Mouse (Mus musculus) heart, embryonic 14.5 days (tissue): ENCODE measurements around the gene Klf13. TPM values are rescaled to one million over a fixed set of nuclear protein-coding genes. Genes with fewer than 3 reads are reported as not detected.

Experiments
- ATAC-seq: fragments of 200-750 bp; cut with Nextera tagmentation; 2 replicates; pipeline ENCODE4 v1.8.0; 2017; ENCODE audit warnings: low read depth, moderate TSS enrichment; ENCODE audit not compliant: insufficient number of reproducible peaks, insufficient read depth, low FRiP score
- H3K27ac ChIP-seq, 2 experiments: fragments of 200-500 bp in 1 of 2; fragments of 300-500 bp in 1 of 2; sonication (generic) in 1 of 2; replicated peaks in 1 of 2; 2 replicates each; pipeline ENCODE4 v1.5.1; 2012 to 2014; ENCODE audit warnings: low read depth in 2 of 2, low read length in 2 of 2, control low read depth in 1 of 2, mild to moderate bottlenecking in 1 of 2, mixed read lengths in 1 of 2; ENCODE audit not compliant: control insufficient read depth in 1 of 2, insufficient read depth in 1 of 2
- H3K27me3 ChIP-seq: fragments of 300-500 bp; sonication (generic); 2 replicates; pipeline ENCODE4 v1.6.1; 2014; ENCODE audit warnings: mild to moderate bottlenecking, low read length, control low read depth; ENCODE audit not compliant: control insufficient read depth, insufficient read depth
- H3K36me3 ChIP-seq: fragments of 300-500 bp; sonication (generic); 2 replicates; pipeline ENCODE4 v1.6.1; 2014; ENCODE audit warnings: mild to moderate bottlenecking, control low read depth, low read length, mixed read lengths; ENCODE audit not compliant: control insufficient read depth, insufficient read depth
- H3K4me1 ChIP-seq, 2 experiments: fragments of 200-500 bp in 1 of 2; fragments of 300-500 bp in 1 of 2; sonication (generic) in 1 of 2; 2 replicates each; pipeline ENCODE4 v1.6.1; 2012 to 2014; ENCODE audit warnings: low read length in 2 of 2, control low read depth in 1 of 2, mixed read lengths in 1 of 2; ENCODE audit not compliant: control insufficient read depth in 2 of 2, insufficient read depth in 2 of 2
- H3K4me2 ChIP-seq: fragments of 300-500 bp; sonication (generic); 2 replicates; pipeline ENCODE4 v1.6.1; 2014; ENCODE audit warnings: mild to moderate bottlenecking, low read length
- H3K4me3 ChIP-seq, 2 experiments: fragments of 200-500 bp in 1 of 2; fragments of 300-500 bp in 1 of 2; sonication (generic) in 1 of 2; 2 replicates each; pipeline ENCODE4 v1.5.1; 2012 to 2014; ENCODE audit warnings: low read length in 2 of 2, mild to moderate bottlenecking in 2 of 2, control low read depth in 1 of 2, low read depth in 1 of 2, moderate library complexity in 1 of 2; ENCODE audit not compliant: control insufficient read depth in 1 of 2, insufficient read depth in 1 of 2
- H3K9ac ChIP-seq: fragments of 300-500 bp; sonication (generic); 2 replicates; pipeline ENCODE4 v1.6.1; 2014; ENCODE audit warnings: mild to moderate bottlenecking, low read length
- H3K9me3 ChIP-seq: fragments of 300-500 bp; sonication (generic); 2 replicates; pipeline ENCODE4 v1.6.1; 2016; ENCODE audit warnings: low read length, control low read depth; ENCODE audit not compliant: control insufficient read depth
- WGBS: fragments of 180-500 bp; shearing (Covaris S2); extraction: QIAGEN DNeasy Blood & Tissue Kit; methylation state at CpG from one replicate; pipeline ENCODE4 v1.1.7; 2014; 5-methylcytosine and 5-hydroxymethylcytosine counted together
- polyA plus RNA-seq: library from polyadenylated mRNA; unstranded; fragments of >200 nt; fragmentation: Nextera tagmentation; extraction: Ambion mirVana; gene quantifications from 2 replicates; pipeline ENCODE4 v1.2.1, GENCODE M21; 2014

Klf13 gene
- polyA plus RNA-seq, 1 experiment from 2014 or later = 26.7 TPM

- no peaks in the 10 kb centered on the region for H3K9me3 ChIP-seq
- peak; percentile 23 for ATAC-seq
- H3K4me1 ChIP-seq = peaks cover 18 to 32% of the 10 kb centered on the region in 2 experiments
- peak overlapping the region; percentile 93 for H3K4me2 ChIP-seq
- H3K27me3 ChIP-seq = no peaks in the 10 kb centered on the region
- no peaks in the 10 kb centered on the region for H3K36me3 ChIP-seq
- peak overlapping the region; percentile 85 to 86 for H3K4me3 ChIP-seq
- 0% methylated on average over 66 of the region's 88 CpGs for WGBS
- H3K9ac ChIP-seq = peak overlapping the region; percentile 93
- peak overlapping the region; percentile 96 to 100 for H3K27ac ChIP-seq
Observed at GRCm38 (mm10) chr7:63937236-63938065, 1.3 kb downstream of the Klf13 start.

DNA sequence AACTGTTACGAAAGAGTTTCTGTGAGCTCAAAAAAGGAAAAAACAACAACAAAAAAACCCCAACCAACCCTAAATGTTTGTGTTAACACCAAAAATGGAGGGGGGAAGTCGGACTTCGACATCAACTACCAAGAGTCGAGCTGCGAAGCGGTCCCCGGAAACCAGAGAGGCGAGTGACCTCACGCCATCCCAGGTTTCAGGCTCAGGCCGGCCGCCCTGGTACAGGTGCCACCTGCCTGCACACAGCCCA lies 1.8 kb downstream of the Klf13 start:
- no peak for ATAC-seq
- no peaks in the 10 kb centered on the region for H3K27me3 ChIP-seq

DNA sequence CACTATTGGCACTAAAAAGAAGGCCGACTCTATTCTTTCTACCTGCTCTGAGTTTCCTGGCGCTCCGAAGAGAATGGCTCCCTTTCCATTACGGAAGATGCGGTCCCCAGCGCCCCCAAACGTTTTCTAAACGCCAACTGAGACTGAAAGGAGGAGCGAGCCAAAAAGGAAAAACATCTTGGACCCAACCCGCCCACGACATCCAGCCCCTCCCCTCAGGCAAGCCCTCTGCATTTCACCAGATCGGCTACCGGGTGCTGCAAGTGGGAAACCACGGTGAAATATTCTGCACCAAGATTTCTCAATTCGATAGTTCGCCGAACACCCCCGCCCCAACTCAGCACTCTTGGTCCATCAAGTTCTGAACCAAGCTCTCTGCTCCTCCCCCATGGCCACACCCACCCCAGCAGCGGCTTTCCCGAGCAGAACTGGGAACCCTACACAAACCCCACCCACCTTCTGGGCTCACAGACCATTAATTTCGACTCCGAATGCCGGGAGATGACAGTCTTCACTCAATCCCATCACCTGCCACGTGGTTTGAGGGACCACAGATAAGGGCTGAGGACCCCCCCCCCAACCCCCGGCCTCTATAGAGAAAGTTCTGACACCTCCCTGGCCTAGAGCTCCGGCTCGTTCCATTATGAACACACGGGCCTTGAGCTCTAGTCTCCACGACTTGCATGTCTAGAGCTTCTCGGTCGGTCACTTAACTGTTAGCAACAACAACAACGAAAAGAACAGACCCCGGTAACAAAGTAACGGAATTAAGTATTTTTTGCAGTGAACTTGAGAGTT lies 2.3 kb downstream of the Klf13 start:
- H3K36me3 ChIP-seq = no peaks in the 10 kb centered on the region
- no peaks in the 10 kb centered on the region for H3K27me3 ChIP-seq
- H3K4me3 ChIP-seq = peak overlapping the region; percentile 85 to 86
- peak overlapping the region; percentile 28 to 100 for H3K27ac ChIP-seq
- WGBS = 1% methylated on average over 34 of the region's 34 CpGs
- no peaks in the 10 kb centered on the region for H3K9me3 ChIP-seq
- H3K9ac ChIP-seq = peak overlapping the region; percentile 93
- no peak for ATAC-seq
- peak overlapping the region; percentile 93 for H3K4me2 ChIP-seq
- peaks cover 18 to 32% of the 10 kb centered on the region in 2 experiments for H3K4me1 ChIP-seq

More for the DNA sequence above, 1.8 kb downstream of the Klf13 start:
- WGBS = under 1% methylated on average over 11 of the region's 11 CpGs
- peaks cover 18 to 32% of the 10 kb centered on the region in 2 experiments for H3K4me1 ChIP-seq
- peak overlapping the region; percentile 93 for H3K4me2 ChIP-seq
- H3K9ac ChIP-seq = peak overlapping the region; percentile 93
- H3K36me3 ChIP-seq = no peaks in the 10 kb centered on the region
- peak overlapping the region; percentile 28 to 100 for H3K27ac ChIP-seq
- no peaks in the 10 kb centered on the region for H3K9me3 ChIP-seq
- peak overlapping the region; percentile 85 to 86 for H3K4me3 ChIP-seq

DNA sequence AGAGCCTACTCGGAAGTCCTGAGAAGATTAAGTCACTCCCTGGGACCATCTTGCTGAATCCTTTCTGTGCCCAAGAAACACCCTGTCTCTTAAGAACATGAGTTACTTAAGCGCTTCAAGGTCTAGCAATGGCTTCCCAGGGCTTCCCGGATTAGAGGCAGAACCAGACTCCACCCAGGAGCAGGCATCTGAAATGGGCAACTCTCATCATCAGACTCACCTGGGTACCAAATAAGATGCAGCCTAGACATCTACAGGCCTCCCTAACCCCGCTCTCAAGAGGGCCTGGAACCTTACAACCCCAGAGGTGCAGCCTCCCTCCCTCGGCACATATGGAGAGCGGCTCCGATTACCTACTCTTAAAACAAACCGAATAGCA lies 2.9 kb downstream of the Klf13 start:
- Histone ChIP-seq H3K4me2 (peak overlapping the region; percentile 93), H3K9ac (peak overlapping the region; percentile 93), H3K9me3 (no peaks in the 10 kb centered on the region), H3K27me3 (no peaks in the 10 kb centered on the region), H3K4me3 (peak overlapping the region; percentile 85 to 86), H3K27ac (no peak overlapping the region), H3K4me1 (peaks cover 18 to 32% of the 10 kb centered on the region in 2 experiments), H3K36me3 (no peaks in the 10 kb centered on the region)
- ATAC-seq = no peak
- WGBS = 27% methylated on average over 8 of the region's 8 CpGs

- no peak for ATAC-seq
- Histone ChIP-seq H3K36me3 (no peaks in the 10 kb centered on the region), H3K27ac (no peak overlapping the region), H3K27me3 (no peaks in the 10 kb centered on the region), H3K4me2 (no peak overlapping the region), H3K4me3 (no peak overlapping the region), H3K9me3 (no peaks in the 10 kb centered on the region), H3K9ac (0 out of 2 replicates have a peak overlapping the region, but pooled peaks have one; percentile 11), H3K4me1 (peaks cover 12 to 24% of the 10 kb centered on the region in 2 experiments)
- WGBS = 33% methylated on average over 1 of the region's 1 CpGs
Observed at GRCm38 (mm10) chr7:63934530-63934929, 4.2 kb downstream of the Klf13 start.

DNA sequence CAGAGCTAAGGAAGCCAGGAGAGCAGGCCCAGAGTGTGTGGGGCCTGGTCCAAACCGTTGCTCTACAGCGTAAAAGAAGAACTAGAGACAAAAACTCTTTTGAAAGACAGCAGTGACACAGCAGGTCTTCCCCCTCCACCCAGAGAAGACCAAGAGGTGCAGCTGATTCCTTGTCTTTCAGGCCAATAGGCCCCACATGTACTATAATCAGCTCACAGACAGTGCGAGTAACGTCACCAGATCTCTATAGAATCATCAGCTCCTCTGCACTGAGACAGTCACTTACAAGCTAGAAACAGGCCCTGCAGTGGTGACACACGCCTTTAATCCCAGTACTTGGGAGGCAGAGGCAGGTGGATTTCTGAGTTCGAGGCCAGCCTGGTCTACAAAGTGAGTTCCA lies 4.8 kb downstream of the Klf13 start:
- H3K27me3 ChIP-seq = no peaks in the 10 kb centered on the region
- peaks cover 12 to 24% of the 10 kb centered on the region in 2 experiments for H3K4me1 ChIP-seq
- WGBS = 73% methylated on average over 6 of the region's 6 CpGs
- no peak overlapping the region for H3K9ac ChIP-seq
- no peaks in the 10 kb centered on the region for H3K9me3 ChIP-seq
- no peak overlapping the region for H3K27ac ChIP-seq
- no peak overlapping the region for H3K4me2 ChIP-seq
- H3K4me3 ChIP-seq = no peak overlapping the region
- ATAC-seq = no peak
- H3K36me3 ChIP-seq = no peaks in the 10 kb centered on the region

GRCm38 (mm10) chr7:63932461-63932860 lies 6.3 kb downstream of the Klf13 start:
- H3K4me2 ChIP-seq = no peak overlapping the region
- ATAC-seq = no peak
- no peaks in the 10 kb centered on the region for H3K36me3 ChIP-seq
- 83% methylated on average over 3 of the region's 3 CpGs for WGBS
- no peak overlapping the region for H3K9ac ChIP-seq
- H3K27ac ChIP-seq = no peak overlapping the region
- H3K9me3 ChIP-seq = no peaks in the 10 kb centered on the region
- peaks cover 12 to 29% of the 10 kb centered on the region in 2 experiments for H3K4me1 ChIP-seq
- no peaks in the 10 kb centered on the region for H3K27me3 ChIP-seq
- no peak overlapping the region for H3K4me3 ChIP-seq
